Comparison of ENCODE assay signal across 31 mouse cellular contexts in the genomic region with DNA sequence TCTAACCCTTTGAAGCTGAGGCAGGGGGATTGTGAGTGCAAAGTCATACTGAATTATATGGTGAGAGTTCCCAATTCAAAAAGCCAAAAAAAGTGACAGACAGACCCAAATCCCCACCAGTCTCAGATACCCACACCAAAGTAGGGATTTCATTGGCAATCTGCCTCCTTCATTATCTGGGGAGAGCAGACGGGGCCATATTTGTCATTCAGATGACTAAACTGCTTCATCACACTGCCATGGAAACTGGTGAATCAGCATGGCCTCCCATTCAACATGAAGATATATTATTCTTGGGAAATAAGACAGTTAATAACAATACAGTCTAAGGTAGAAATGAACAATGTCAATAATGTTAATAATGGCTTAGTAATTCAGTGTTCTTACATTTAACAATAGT. TPM values are rescaled to one million over a fixed set of nuclear protein-coding genes. Genes with fewer than 3 reads are reported as not detected.
A peak's percentile ranks its signal among the peaks of the same experiment; 100 is the strongest.
DNase-seq lines count a peak whose midpoint lies in the region; ATAC-seq lines count a peak whose summit lies in the region.
"Had no signal": no experiment of that assay in that cellular context is flagged by ENCODE, and none has a peak within 500 bp of the region (broad histone marks: within the 10 kb centered on the region; RNA-seq: fewer than 3 reads in every experiment).

No protein-coding gene starts in this region.

- WGBS in midbrain, embryonic 11.5 days, result 20% methylated on average over 1 of the region's 1 CpGs
- WGBS in midbrain, embryonic 13.5 days, result 26% methylated on average over 1 of the region's 1 CpGs

- peak; percentile 60 for DNase-seq in adrenal gland, adult 2 months
- DNase-seq in adrenal gland, postnatal 4 days (ENCODE audit: low spot score in 2 of 2), result no peak
- DNase-seq in midbrain, embryonic 11.5 days (ENCODE audit: low spot score, missing footprints), result peak; percentile 79
- DNase-seq in adrenal gland, postnatal 10 days, result peak; percentile 30
- DNase-seq in right cerebral cortex, postnatal 10 days (ENCODE audit: low spot score in 2 of 2), result no peak
- DNase-seq: cerebellum, adult 2 months; gastrocnemius, postnatal 25 days; heart, adult 18-20 months; heart, postnatal 10 days; kidney, adult 2 months; layer of hippocampus, adult 9-11 months; lung, adult 18-20 months; lung, postnatal 10 days; right cerebral cortex, postnatal 14 days; spleen, adult 18-20 months had no signal

- H3K4me1 ChIP-seq in midbrain, embryonic 11.5 days (ENCODE audit: control insufficient read depth, insufficient read depth, low read length), result no peaks in the 10 kb centered on the region
- H3K4me1 ChIP-seq in midbrain, embryonic 13.5 days (replicated peaks), result no peaks in the 10 kb centered on the region
- H3K4me1 ChIP-seq: embryonic facial prominence, embryonic 15.5 days; heart, embryonic 12.5 days; limb, embryonic 13.5 days had no signal

- no peak overlapping the region for H3K4me2 ChIP-seq in midbrain, embryonic 11.5 days
- H3K4me2 ChIP-seq in midbrain, embryonic 13.5 days (replicated peaks), result no peak overlapping the region
- H3K4me2 ChIP-seq: embryonic facial prominence, embryonic 15.5 days; heart, embryonic 12.5 days; limb, embryonic 13.5 days; liver, embryonic 12.5 days had no signal

- H3K9ac ChIP-seq in midbrain, embryonic 11.5 days (ENCODE audit: low read length), result no peak overlapping the region
- no peak overlapping the region for H3K9ac ChIP-seq in midbrain, embryonic 13.5 days (replicated peaks)
- H3K9ac ChIP-seq: embryonic facial prominence, embryonic 15.5 days; heart, embryonic 12.5 days; limb, embryonic 13.5 days; liver, embryonic 12.5 days had no signal

- no peak overlapping the region for H3K4me3 ChIP-seq in midbrain, embryonic 11.5 days (ENCODE audit: low read depth, low read length)
- H3K4me3 ChIP-seq in midbrain, embryonic 13.5 days (replicated peaks), result no peak overlapping the region
- H3K4me3 ChIP-seq: embryonic facial prominence, embryonic 15.5 days; heart, embryonic 12.5 days; limb, embryonic 13.5 days; liver, embryonic 12.5 days had no signal

- no peak for ATAC-seq in midbrain, embryonic 11.5 days (ENCODE audit: low FRiP score)
- ATAC-seq in midbrain, embryonic 13.5 days, result no peak
- 0 out of 2 replicates have a peak, but pooled peaks have one; percentile 23 for ATAC-seq in megakaryocyte progenitor cell, adult 5-6 weeks (replicated peaks; ENCODE audit: poor library complexity)
- no peak for ATAC-seq in cerebellum, adult (ENCODE audit: insufficient number of reproducible peaks, low FRiP score, low TSS enrichment)
- ATAC-seq: activated CD4-positive, CD25-positive, alpha-beta regulatory T cell, adult 4 months; liver, embryonic 12.5 days had no signal

- no peak overlapping the region for H3K27ac ChIP-seq in midbrain, embryonic 11.5 days (ENCODE audit: low read depth, low read length)
- no peak overlapping the region for H3K27ac ChIP-seq in midbrain, embryonic 13.5 days
- H3K27ac ChIP-seq: embryonic facial prominence, embryonic 15.5 days; kidney, postnatal 0 days; limb, embryonic 13.5 days; liver, embryonic 12.5 days had no signal

- no peaks in the 10 kb centered on the region for H3K36me3 ChIP-seq in midbrain, embryonic 11.5 days (ENCODE audit: control insufficient read depth, insufficient read depth, low read length)
- H3K36me3 ChIP-seq in midbrain, embryonic 13.5 days, result no peaks in the 10 kb centered on the region
- H3K36me3 ChIP-seq: embryonic facial prominence, embryonic 15.5 days; heart, embryonic 12.5 days; limb, embryonic 13.5 days; liver, embryonic 12.5 days had no signal

- no peaks in the 10 kb centered on the region for H3K27me3 ChIP-seq in midbrain, embryonic 11.5 days (ENCODE audit: control insufficient read depth, insufficient read depth, low read length)
- no peaks in the 10 kb centered on the region for H3K27me3 ChIP-seq in midbrain, embryonic 13.5 days
- H3K27me3 ChIP-seq: embryonic facial prominence, embryonic 15.5 days; heart, embryonic 12.5 days; limb, embryonic 13.5 days; liver, embryonic 12.5 days had no signal

- H3K9me3 ChIP-seq in midbrain, embryonic 11.5 days (ENCODE audit: control insufficient read depth, low read length), result no peaks in the 10 kb centered on the region
- H3K9me3 ChIP-seq in midbrain, embryonic 13.5 days, result no peaks in the 10 kb centered on the region
- H3K9me3 ChIP-seq: embryonic facial prominence, embryonic 15.5 days; heart, embryonic 12.5 days; limb, embryonic 13.5 days; liver, embryonic 12.5 days had no signal

RNA-seq across cellular contexts. Expression of gene Txn1, which starts 7.9 kb away (rescaled TPM):
- 100 to 1,000 TPM; 264 to 311 TPM for total RNA-seq in adrenal gland, adult 2 months (2021)
- polyA plus RNA-seq in adrenal gland, adult 2 months (2012; rRNA removed), result 61.2 and 69.7 TPM in 2 replicates
- 100 to 1,000 TPM; 263 to 266 TPM for total RNA-seq in adrenal gland, postnatal 4 days (2021)
- polyA plus RNA-seq in midbrain, embryonic 11.5 days (2014; fragmentation: Nextera tagmentation; extraction: Ambion mirVana), result 404 and 408 TPM in 2 replicates
- polyA plus RNA-seq in midbrain, embryonic 13.5 days (2015; fragmentation: Nextera tagmentation; extraction: Ambion mirVana), result 279 and 303 TPM in 2 replicates
- 100 to 1,000 TPM; 234 to 247 TPM for total RNA-seq in adrenal gland, postnatal 10 days (2021)
- 427 and 511 TPM in 2 replicates for total RNA-seq in megakaryocyte progenitor cell, adult 5-6 weeks (2015)
- total RNA-seq in megakaryocyte progenitor cell, adult 5-6 weeks (2017), result 214 and 220 TPM in 2 replicates

RNA-seq across cellular contexts. Expression of gene Txndc8, which starts 44.8 kb away (rescaled TPM):
- not detected for total RNA-seq in adrenal gland, adult 2 months (2021)
- polyA plus RNA-seq in adrenal gland, adult 2 months (2012; rRNA removed), result not detected in 2 replicates
- total RNA-seq in adrenal gland, postnatal 4 days (2021), result not detected
- not detected in 2 replicates for polyA plus RNA-seq in midbrain, embryonic 11.5 days (2014; fragmentation: Nextera tagmentation; extraction: Ambion mirVana)
- not detected in 2 replicates for polyA plus RNA-seq in midbrain, embryonic 13.5 days (2015; fragmentation: Nextera tagmentation; extraction: Ambion mirVana)
- not detected for total RNA-seq in adrenal gland, postnatal 10 days (2021)
- not detected in 2 replicates for total RNA-seq in megakaryocyte progenitor cell, adult 5-6 weeks (2015)
- not detected in 2 replicates for total RNA-seq in megakaryocyte progenitor cell, adult 5-6 weeks (2017)
- total RNA-seq: ES-E14; gastrocnemius, postnatal 25 days; heart, adult 18-20 months; heart, postnatal 10 days; left cerebral cortex, adult 18-20 months; left cerebral cortex, postnatal 25 days; megakaryocyte, adult 5-6 weeks had no signal
- polyA plus RNA-seq: activated CD4-positive, CD25-positive, alpha-beta regulatory T cell, adult 4 months; cerebellum, adult 2 months; embryonic facial prominence, embryonic 15.5 days; heart, embryonic 12.5 days; hindbrain, embryonic 11.5 days; kidney, adult 2 months; kidney, postnatal 0 days; large intestine, adult 2 months; limb, embryonic 13.5 days; liver, embryonic 12.5 days; neural tube, embryonic 11.5 days had no signal

RNA-seq across cellular contexts. Expression of gene D630039A03Rik, which starts 48.0 kb away (rescaled TPM):
- total RNA-seq in adrenal gland, adult 2 months (2021), result 10 to 100 TPM; 11.5 to 11.6 TPM
- polyA plus RNA-seq in adrenal gland, adult 2 months (2012; rRNA removed), result 3.8 and 4.9 TPM in 2 replicates
- 10 to 100 TPM; 10.1 to 10.2 TPM for total RNA-seq in adrenal gland, postnatal 4 days (2021)
- 0.04 TPM in 1 of 2 replicates, not detected in the other for polyA plus RNA-seq in midbrain, embryonic 11.5 days (2014; fragmentation: Nextera tagmentation; extraction: Ambion mirVana)
- not detected in 2 replicates for polyA plus RNA-seq in midbrain, embryonic 13.5 days (2015; fragmentation: Nextera tagmentation; extraction: Ambion mirVana)
- total RNA-seq in adrenal gland, postnatal 10 days (2021), result 1 to 10 TPM; 6.3 to 6.7 TPM
- total RNA-seq in megakaryocyte progenitor cell, adult 5-6 weeks (2015), result not detected in 2 replicates
- total RNA-seq in megakaryocyte progenitor cell, adult 5-6 weeks (2017), result 0.34 TPM in 1 of 2 replicates, not detected in the other
- total RNA-seq: gastrocnemius, postnatal 25 days had no signal

Comparison
In these comparisons a context has a peak if more than half of its experiments do, and no peak if none do; other contexts are left out.
1. DNase-seq: peak in adrenal gland, adult 2 months (single experiment), midbrain, embryonic 11.5 days (single experiment) and adrenal gland, postnatal 10 days (single experiment); none in adrenal gland, postnatal 4 days (0 of 2) and right cerebral cortex, postnatal 10 days (0 of 2).
2. RNA of gene D630039A03Rik, which starts 48.0 kb away (total RNA-seq): 11.5 to 11.6 TPM in adrenal gland, adult 2 months, 10.1 to 10.2 TPM in adrenal gland, postnatal 4 days and 6.3 to 6.7 TPM in adrenal gland, postnatal 10 days; 0.34 TPM in megakaryocyte progenitor cell, adult 5-6 weeks; every median in the first group is over 4 times any median in the second.